Mouse (Mus musculus) cortical plate, adult 2 months (tissue): ENCODE measurements around the gene Sirt6. TPM values are rescaled to one million over a fixed set of nuclear protein-coding genes. Genes with fewer than 3 reads are reported as not detected.

Experiments
- H3K27ac ChIP-seq: fragments of 200-500 bp; 2 replicates; pipeline ENCODE4 v1.5.1; 2012; ENCODE audit warnings: low read length, control low read depth, inconsistent platforms; ENCODE audit not compliant: insufficient read depth
- H3K4me1 ChIP-seq: fragments of 200-500 bp; 2 replicates; pipeline ENCODE4 v1.6.1; 2011; ENCODE audit warnings: low read length; ENCODE audit not compliant: control insufficient read depth, insufficient read depth
- H3K4me3 ChIP-seq: fragments of 200-500 bp; 2 replicates; pipeline ENCODE4 v1.5.1; 2011; ENCODE audit warnings: mild to moderate bottlenecking, low read length, control low read depth; ENCODE audit not compliant: insufficient read depth
- CTCF ChIP-seq: fragments of 200-500 bp; IDR thresholded peaks from 2 replicates; pipeline ENCODE4 v1.5.1; 2011; ENCODE audit warnings: mild to moderate bottlenecking, control low read depth, low read length; ENCODE audit not compliant: insufficient read depth; ENCODE audit errors: extremely low read depth
- POLR2A ChIP-seq: fragments of 200-500 bp; IDR thresholded peaks from 2 replicates; pipeline ENCODE4 v1.6.1; 2011; ENCODE audit warnings: mild to moderate bottlenecking, low read length, control low read depth; ENCODE audit not compliant: insufficient read depth; ENCODE audit errors: extremely low read depth
- polyA plus RNA-seq: library from polyadenylated mRNA; depleted of rRNA; stranded (reverse); fragments of >200 nt; gene quantifications from 2 replicates; pipeline ENCODE4 v1.2.3, GENCODE M21; 2012

Sirt6 gene
- polyA plus RNA-seq, 1 experiment, result 31.2 TPM

DNA sequence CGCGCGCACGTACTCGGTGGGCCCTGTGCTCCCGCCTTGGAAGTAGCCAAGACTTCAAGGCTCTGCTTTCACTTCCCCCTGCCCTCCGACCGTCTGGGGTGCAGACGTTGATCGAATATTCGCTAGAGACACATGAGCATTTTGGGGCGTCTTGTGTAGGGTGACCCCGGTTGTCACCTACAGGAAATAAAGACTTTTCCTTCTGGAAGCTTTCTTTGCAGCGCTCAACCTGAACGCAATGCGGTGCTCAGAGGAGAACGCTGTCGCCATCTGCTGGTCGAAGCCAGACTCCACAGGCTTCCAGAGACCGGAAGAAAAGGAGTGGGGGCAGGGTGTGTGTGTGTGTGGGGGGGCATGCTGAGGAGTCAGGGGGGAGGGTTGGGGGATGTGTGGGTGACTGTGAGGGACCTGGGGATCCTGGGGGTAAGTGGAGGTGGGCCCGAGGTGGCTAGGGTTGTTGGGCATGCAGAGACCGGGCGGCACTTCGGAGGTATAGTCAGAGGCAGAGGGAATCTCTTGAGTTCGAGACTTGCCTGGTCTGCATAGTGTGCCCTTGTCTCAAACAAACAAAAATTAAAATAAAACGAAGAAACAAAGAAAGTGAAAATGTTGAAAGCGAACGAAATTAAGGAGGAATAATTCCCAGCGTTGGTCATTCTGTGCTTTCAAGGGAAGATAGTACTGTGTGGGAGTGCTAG is 22.5 kb downstream of the Sirt6 start:
- Histone ChIP-seq H3K4me1 (peaks cover 6% of the 10 kb centered on the region), H3K4me3 (peak overlapping the region; percentile 29), H3K27ac (no peak overlapping the region)
- TF ChIP-seq CTCF, result peak; percentile 91
- no peak for TF ChIP-seq POLR2A

GRCm38 (mm10) chr10:81604019-81604967 is 23.3 kb downstream of the Sirt6 start:
- Histone ChIP-seq H3K4me1 (peaks cover 6% of the 10 kb centered on the region), H3K27ac (no peak overlapping the region), H3K4me3 (peak overlapping the region; percentile 9)
- TF ChIP-seq POLR2A (no peak), CTCF (no peak)

GRCm38 (mm10) chr10:81602741-81603151 is 24.9 kb downstream of the Sirt6 start:
- H3K27ac ChIP-seq, result no peak overlapping the region
- TF ChIP-seq POLR2A (no peak), CTCF (peak; percentile 47)
- H3K4me1 ChIP-seq, result peaks cover 6% of the 10 kb centered on the region
- no peak overlapping the region for H3K4me3 ChIP-seq

DNA sequence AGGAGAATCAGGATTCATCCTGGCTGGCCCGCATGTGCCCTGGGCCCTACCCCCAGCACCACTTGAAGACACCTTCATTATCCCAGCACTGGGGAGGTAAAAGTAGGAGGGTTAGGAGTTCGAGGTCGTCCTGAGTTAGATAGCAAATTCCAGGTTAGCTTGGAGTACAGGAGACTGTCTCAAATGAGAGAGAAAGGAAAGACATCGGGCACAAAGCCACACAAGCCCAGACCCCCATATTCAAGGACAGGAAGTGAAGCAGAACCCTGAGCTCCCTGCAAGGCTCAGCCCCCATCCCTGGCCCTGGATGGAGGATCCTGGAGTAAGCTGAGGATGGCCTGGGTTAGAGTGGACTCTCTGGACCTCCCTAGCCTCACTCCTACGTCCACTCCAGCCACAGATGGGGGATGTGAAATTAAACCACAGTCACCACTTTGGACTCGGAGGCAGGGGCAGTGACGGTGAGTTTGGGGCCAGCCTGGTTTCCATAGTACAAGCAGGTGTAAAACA is 26.1 kb downstream of the Sirt6 start:
- Histone ChIP-seq H3K4me1 (peaks cover 4% of the 10 kb centered on the region), H3K27ac (no peak overlapping the region), H3K4me3 (peak overlapping the region; percentile 1; the same call in 1 of the 2 replicates)
- TF ChIP-seq CTCF, result no peak
- no peak for TF ChIP-seq POLR2A

- TF ChIP-seq POLR2A (no peak), CTCF (no peak)
- no peak within 1 kb of the TSS for H3K27ac ChIP-seq
- peaks cover 4% of the 10 kb centered on the region for H3K4me1 ChIP-seq
- H3K4me3 ChIP-seq, result peak within 1 kb of the TSS; percentile 1
Measured at GRCm38 (mm10) chr10:81600738-81601203, 26.8 kb downstream of the Sirt6 start, which contains the start of gene Tle6. Gene Tle6, minus strand, starts transcription at chr10:81601073.

GRCm38 (mm10) chr10:81600096-81600495 is 27.5 kb downstream of the Sirt6 start:
- Histone ChIP-seq H3K27ac (no peak overlapping the region), H3K4me3 (no peak overlapping the region), H3K4me1 (peaks cover 5% of the 10 kb centered on the region)
- TF ChIP-seq POLR2A (no peak), CTCF (no peak)

GRCm38 (mm10) chr10:81599630-81600029 is 28.0 kb downstream of the Sirt6 start:
- TF ChIP-seq POLR2A (no peak), CTCF (no peak)
- H3K4me3 ChIP-seq, result no peak overlapping the region
- no peak overlapping the region for H3K27ac ChIP-seq
- H3K4me1 ChIP-seq, result peaks cover 3% of the 10 kb centered on the region

DNA sequence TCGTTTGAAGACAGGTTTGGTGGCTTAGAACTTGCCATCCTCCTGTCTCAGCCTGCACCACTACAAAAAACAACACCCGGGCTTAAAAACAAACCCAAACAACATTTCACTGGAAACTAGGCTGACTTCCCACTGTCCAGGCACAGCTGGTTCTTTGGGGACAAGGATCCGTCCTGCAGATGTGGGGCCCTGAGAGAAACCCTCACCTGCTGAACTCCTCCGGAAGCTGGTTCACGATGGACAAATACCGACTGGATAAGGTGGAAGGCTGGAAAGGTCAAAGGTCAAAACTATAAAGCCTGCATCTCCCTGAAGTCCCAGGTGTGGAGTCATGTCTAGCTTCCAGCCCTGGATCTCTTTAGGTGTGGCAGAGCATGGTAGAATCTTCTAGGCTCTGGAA is 28.7 kb downstream of the Sirt6 start:
- TF ChIP-seq CTCF (no peak), POLR2A (no peak)
- no peak overlapping the region for H3K27ac ChIP-seq
- H3K4me1 ChIP-seq, result peaks cover 3% of the 10 kb centered on the region
- no peak overlapping the region for H3K4me3 ChIP-seq

- Histone ChIP-seq H3K4me3 (no peak overlapping the region), H3K4me1 (peaks cover 3% of the 10 kb centered on the region), H3K27ac (no peak overlapping the region)
- TF ChIP-seq POLR2A (no peak), CTCF (no peak)
Measured at GRCm38 (mm10) chr10:81598342-81598741, 29.3 kb downstream of the Sirt6 start.
